Mouse (Mus musculus) left cerebral cortex, postnatal 25 days (tissue): ENCODE measurements at regions not wholly inside any gene's neighbourhood (a gene's known extent, or its start where the extent isn't known, plus 50 kb on each side); places are given as distances from the start of the nearest gene placed in this dataset.

Source experiments
- DNase-seq, 2 experiments: peaks; one replicate each; pipeline ENCODE4 v3.0.0; 2022; ENCODE audit warnings: low spot score in 2 of 2, mixed read lengths in 1 of 2
- intact Hi-C: fragments of 180-260 bp; cut with DNase I; formaldehyde crosslinking; loops from one replicate; pipeline ENCODE4 v1.15.1; 2025

DNA sequence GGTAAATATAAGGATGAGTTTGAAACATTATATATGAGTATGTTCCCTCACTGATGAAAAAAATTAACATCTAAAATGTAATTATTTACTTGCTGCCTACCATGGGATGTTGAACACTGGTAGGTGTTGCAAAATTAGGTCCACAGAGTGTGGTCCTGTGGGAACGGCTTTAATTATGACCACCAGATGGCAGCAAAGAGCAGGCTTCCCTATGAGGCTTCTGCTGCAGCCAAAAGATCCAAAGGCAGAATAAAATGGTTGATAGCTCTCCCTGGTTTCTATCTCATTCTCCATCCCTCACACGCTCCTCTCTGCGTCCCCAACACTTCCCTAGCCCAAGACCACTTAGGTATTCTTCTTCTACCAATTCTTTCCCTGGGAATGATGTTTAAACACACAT, 54.6 kb upstream of the Cit start:
- intact Hi-C loops, result loop anchor here (5.0 kb wide), 1 partner anchor 117 kb away; no protein-coding TSS in a partner anchor

More for the DNA sequence above, 54.6 kb upstream of the Cit start:
- DNase-seq, result peak; percentile 83 to 84
